Mouse (Mus musculus) heart, postnatal 0 days (tissue): Measurements from ENCODE around the gene Tgoln1. TPM values are rescaled to one million over a fixed set of nuclear protein-coding genes. Genes with fewer than 3 reads are reported as not detected.

Source experiments
- ATAC-seq: fragments of 200-750 bp; cut with Nextera tagmentation; 2 replicates; pipeline ENCODE4 v1.8.0; 2017; ENCODE audit warnings: low read depth, moderate number of reproducible peaks, moderate library complexity; ENCODE audit not compliant: insufficient read depth
- DNase-seq: peaks from one replicate; pipeline ENCODE4 v3.0.0-alpha.2; 2016; ENCODE audit warnings: low spot score
- H3K27ac ChIP-seq: fragments of 300-500 bp; sonication (generic); 2 replicates; pipeline ENCODE4 v1.5.1; 2014; ENCODE audit warnings: low read depth, mild to moderate bottlenecking
- H3K27me3 ChIP-seq: fragments of 300-500 bp; sonication (generic); 2 replicates; pipeline ENCODE4 v1.6.1; 2014; ENCODE audit warnings: low read length, mixed read lengths; ENCODE audit not compliant: control insufficient read depth, insufficient read depth
- H3K36me3 ChIP-seq: fragments of 300-500 bp; sonication (generic); replicated peaks from 2 replicates; pipeline ENCODE4 v1.6.1; 2014; ENCODE audit warnings: low read length, mixed read lengths; ENCODE audit not compliant: control insufficient read depth, insufficient read depth
- H3K4me1 ChIP-seq: fragments of 300-500 bp; sonication (generic); 2 replicates; pipeline ENCODE4 v1.6.1; 2014; ENCODE audit warnings: antibody characterized with exemption; ENCODE audit not compliant: control insufficient read depth, insufficient read depth
- H3K4me2 ChIP-seq: fragments of 300-500 bp; sonication (generic); 2 replicates; pipeline ENCODE4 v1.6.1; 2014; ENCODE audit warnings: low read depth, mild to moderate bottlenecking, low read length, moderate library complexity
- H3K4me3 ChIP-seq: fragments of 300-500 bp; sonication (generic); 2 replicates; pipeline ENCODE4 v1.5.1; 2014; ENCODE audit warnings: low read depth, low read length
- H3K9ac ChIP-seq: fragments of 300-500 bp; sonication (generic); replicated peaks from 2 replicates; pipeline ENCODE4 v1.6.1; 2014; ENCODE audit warnings: low read depth, low read length, mixed read lengths
- H3K9me3 ChIP-seq: fragments of 300-500 bp; sonication (generic); replicated peaks from 2 replicates; pipeline ENCODE4 v1.6.1; 2016; ENCODE audit warnings: low read length; ENCODE audit not compliant: control insufficient read depth
- CTCF ChIP-seq: IDR thresholded peaks from 2 replicates; pipeline ENCODE4 v1.5.1; 2016; ENCODE audit warnings: antibody characterized with exemption, control low read depth, low read depth
- EP300 ChIP-seq: IDR thresholded peaks from 2 replicates; pipeline ENCODE4 v1.6.1; 2016; ENCODE audit warnings: antibody characterized with exemption, low read depth
- WGBS: fragments of 180-500 bp; shearing (Covaris S2); extraction: QIAGEN DNeasy Blood & Tissue Kit; methylation state at CpG from one replicate; pipeline ENCODE4 v1.1.7; 2014; 5-methylcytosine and 5-hydroxymethylcytosine counted together
- polyA plus RNA-seq: library from polyadenylated mRNA; unstranded; fragments of >200 nt; fragmentation: Nextera tagmentation; extraction: Ambion mirVana; gene quantifications from 2 replicates; pipeline ENCODE4 v1.2.1, GENCODE M21; 2015
- total RNA-seq: library from RNA; depleted of rRNA; stranded (reverse); fragments of >200 nt; gene quantifications from 2 replicates; pipeline ENCODE4 v1.2.3, GENCODE M21; 2014; ENCODE audit warnings: low replicate concordance; rRNA removed

Tgoln1 gene
- total RNA-seq: 16.4 and 22.5 TPM in 2 replicates
- polyA plus RNA-seq: 19.4 and 21.3 TPM in 2 replicates

DNA sequence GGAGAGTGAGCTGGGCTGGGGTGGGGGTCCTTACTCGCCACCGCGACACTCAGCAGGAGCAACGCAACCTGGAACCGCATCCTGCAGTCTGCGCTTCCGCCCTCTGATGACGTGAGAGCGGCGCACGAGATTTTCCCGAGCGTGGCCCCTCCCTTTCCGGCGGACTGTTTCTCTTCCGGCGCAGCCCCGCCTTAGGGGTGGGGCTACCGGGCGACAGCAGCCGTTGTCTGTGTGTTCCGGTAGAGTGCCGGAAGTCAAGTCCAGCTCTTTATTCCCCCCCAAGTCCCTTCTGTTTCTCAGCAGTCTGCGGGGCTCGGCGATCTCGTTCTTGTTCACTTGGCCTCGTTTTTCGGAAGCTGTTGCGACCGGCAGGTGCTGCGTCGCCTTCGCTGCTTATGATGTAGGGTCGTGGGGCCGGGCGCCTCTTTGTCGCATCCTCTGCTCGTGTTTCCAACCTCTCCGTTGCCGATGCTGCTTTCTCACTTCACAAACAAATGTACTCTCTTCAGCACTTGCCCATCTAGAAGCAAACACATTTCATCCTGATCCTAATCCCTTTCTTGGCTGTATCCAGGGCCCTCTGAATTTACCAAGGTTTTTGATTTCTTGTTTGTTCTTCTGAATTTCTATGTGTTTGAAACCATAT, at the start of gene Tgoln1:
Gene Tgoln1, minus strand, starts transcription at position 358 of the 646 bp plus-strand sequence.
- Histone ChIP-seq H3K27me3 (no peaks in the 10 kb centered on the region), H3K4me3 (peak within 1 kb of the TSS; percentile 81), H3K4me1 (peaks cover 18% of the 10 kb centered on the region), H3K9me3 (no peaks in the 10 kb centered on the region), H3K9ac (peak within 1 kb of the TSS; percentile 77), H3K27ac (peak within 1 kb of the TSS; percentile 92), H3K4me2 (peak within 1 kb of the TSS; percentile 90), H3K36me3 (peaks cover 12% of the 10 kb centered on the region)
- WGBS: 0% methylated on average over 41 of the region's 41 CpGs
- ATAC-seq (peak; percentile 97), DNase-seq (peak; percentile 97)
- no peak for TF ChIP-seq CTCF
- 0 out of 2 replicates have a peak, but pooled peaks have one; percentile 19 for TF ChIP-seq EP300

- Histone ChIP-seq H3K27ac (peak overlapping the region; percentile 64; the same call in 1 of the 2 replicates), H3K4me3 (no peak overlapping the region)
These were observed 47.5 kb upstream of the Tgoln1 start for GRCm38 (mm10) chr6:72664290-72664689.

GRCm38 (mm10) chr6:72663000-72663399, 46.2 kb upstream of the Tgoln1 start:
- H3K36me3 ChIP-seq: no peaks in the 10 kb centered on the region
- no peaks in the 10 kb centered on the region for H3K9me3 ChIP-seq
- H3K9ac ChIP-seq: no peak overlapping the region
- DNase-seq: peak; percentile 63
- 11% methylated on average over 1 of the region's 1 CpGs for WGBS
- no peaks in the 10 kb centered on the region for H3K27me3 ChIP-seq
- TF ChIP-seq EP300: peak; percentile 67; the same call in 1 of the 2 replicates
- peak; percentile 21 for TF ChIP-seq CTCF
- H3K4me2 ChIP-seq: no peak overlapping the region
- peak; percentile 69 for ATAC-seq
- H3K4me3 ChIP-seq: no peak overlapping the region
- peak overlapping the region; percentile 64 for H3K27ac ChIP-seq
- H3K4me1 ChIP-seq: peaks cover 38% of the 10 kb centered on the region

More at GRCm38 (mm10) chr6:72664290-72664689, 47.5 kb upstream of the Tgoln1 start:
- DNase-seq (no peak), ATAC-seq (no peak)
- peak overlapping the region; percentile 32 for H3K4me2 ChIP-seq
- WGBS: 15% methylated on average over 8 of the region's 8 CpGs
- 0 out of 2 replicates have a peak overlapping the region, but pooled peaks have one; percentile 37 for H3K9ac ChIP-seq
- no peaks in the 10 kb centered on the region for H3K9me3 ChIP-seq
- H3K36me3 ChIP-seq: no peaks in the 10 kb centered on the region
- no peak for TF ChIP-seq CTCF
- peaks cover 37% of the 10 kb centered on the region for H3K4me1 ChIP-seq
- no peaks in the 10 kb centered on the region for H3K27me3 ChIP-seq

DNA sequence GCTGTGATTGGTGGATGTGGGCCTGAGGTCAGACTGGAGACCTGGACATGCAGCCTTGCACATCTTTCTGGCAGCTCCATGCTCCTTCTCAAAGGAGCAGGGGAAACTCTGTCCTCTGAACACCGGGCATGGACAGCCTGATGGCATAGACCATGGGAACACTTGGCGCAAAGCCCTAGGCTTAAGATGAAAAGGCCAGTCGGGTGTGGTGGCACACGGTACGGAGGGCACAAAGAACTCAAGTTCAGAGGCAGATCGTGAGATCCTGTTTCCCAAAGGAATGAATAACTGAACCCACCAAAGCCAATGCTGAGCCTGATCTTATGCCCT, 43.6 kb upstream of the Tgoln1 start:
- Histone ChIP-seq H3K4me2 (no peak overlapping the region), H3K27ac (peak overlapping the region; percentile 71), H3K27me3 (no peaks in the 10 kb centered on the region), H3K9ac (no peak overlapping the region), H3K9me3 (no peaks in the 10 kb centered on the region), H3K36me3 (no peaks in the 10 kb centered on the region), H3K4me1 (peaks cover 41% of the 10 kb centered on the region), H3K4me3 (no peak overlapping the region)
- 54% methylated on average over 6 of the region's 6 CpGs for WGBS
- DNase-seq (no peak), ATAC-seq (no peak)
- TF ChIP-seq EP300: no peak
- TF ChIP-seq CTCF: no peak

DNA sequence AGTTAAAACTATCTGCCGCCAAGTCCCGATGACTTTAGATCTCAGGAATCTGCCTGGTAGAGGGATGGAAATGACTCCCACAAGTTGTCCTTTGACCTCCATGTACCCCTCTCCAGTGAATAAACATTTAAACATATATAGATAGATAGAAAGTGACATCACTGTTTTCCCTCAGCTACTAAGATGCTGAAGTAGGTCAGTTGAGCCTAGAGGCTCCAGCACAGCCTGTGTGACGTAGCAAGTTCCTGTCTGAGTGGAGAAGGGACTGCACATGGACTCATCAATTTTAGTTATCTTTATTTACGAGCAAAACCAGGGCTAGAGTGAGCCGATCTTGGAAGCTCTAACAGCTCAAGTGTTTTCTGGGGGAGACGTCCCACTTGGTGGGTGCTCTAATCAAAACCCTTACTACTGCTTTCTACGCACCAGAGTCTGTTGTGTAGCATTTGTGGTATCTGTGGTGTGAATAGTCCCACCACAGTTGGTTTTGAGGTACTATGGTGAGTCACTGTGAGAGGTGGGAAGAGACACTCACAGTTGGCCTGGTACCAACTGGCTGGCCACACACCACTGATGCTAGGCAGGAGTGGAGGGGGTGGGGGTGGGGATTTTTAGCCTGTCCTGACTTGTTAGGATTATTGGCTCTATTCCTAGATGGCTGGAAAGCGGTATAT, 43.1 kb upstream of the Tgoln1 start:
- Histone ChIP-seq H3K9me3 (no peaks in the 10 kb centered on the region), H3K4me2 (no peak overlapping the region), H3K4me1 (peaks cover 42% of the 10 kb centered on the region), H3K9ac (no peak overlapping the region), H3K4me3 (no peak overlapping the region), H3K27me3 (no peaks in the 10 kb centered on the region), H3K27ac (peak overlapping the region; percentile 71), H3K36me3 (no peaks in the 10 kb centered on the region)
- DNase-seq (peak; percentile 39), ATAC-seq (no peak)
- no peak for TF ChIP-seq EP300
- TF ChIP-seq CTCF: no peak
- 45% methylated on average over 8 of the region's 8 CpGs for WGBS
